Mouse (Mus musculus): ENCODE measurements around the gene Arsg.

GRCm38 (mm10) chr11:109491844-109492243 lies 18.7 kb downstream of the Arsg start:
- TF ChIP-seq CTCF (IDR thresholded peaks at IDR 0.05; ENCODE audit: insufficient read depth, low read depth, low read length) (no peak), POLR2A (IDR thresholded peaks at IDR 0.05; ENCODE audit: insufficient read depth, low read depth, low read length) (no peak)
